Mouse (Mus musculus): ENCODE data around the gene Gm17349. TPM values are rescaled to one million over a fixed set of nuclear protein-coding genes. Genes with fewer than 3 reads are reported as not detected.
A peak's percentile ranks its signal among the peaks of the same experiment; 100 is the strongest.

Gene Gm17349
- polyA plus RNA-seq, 2 experiments, result not detected

DNA sequence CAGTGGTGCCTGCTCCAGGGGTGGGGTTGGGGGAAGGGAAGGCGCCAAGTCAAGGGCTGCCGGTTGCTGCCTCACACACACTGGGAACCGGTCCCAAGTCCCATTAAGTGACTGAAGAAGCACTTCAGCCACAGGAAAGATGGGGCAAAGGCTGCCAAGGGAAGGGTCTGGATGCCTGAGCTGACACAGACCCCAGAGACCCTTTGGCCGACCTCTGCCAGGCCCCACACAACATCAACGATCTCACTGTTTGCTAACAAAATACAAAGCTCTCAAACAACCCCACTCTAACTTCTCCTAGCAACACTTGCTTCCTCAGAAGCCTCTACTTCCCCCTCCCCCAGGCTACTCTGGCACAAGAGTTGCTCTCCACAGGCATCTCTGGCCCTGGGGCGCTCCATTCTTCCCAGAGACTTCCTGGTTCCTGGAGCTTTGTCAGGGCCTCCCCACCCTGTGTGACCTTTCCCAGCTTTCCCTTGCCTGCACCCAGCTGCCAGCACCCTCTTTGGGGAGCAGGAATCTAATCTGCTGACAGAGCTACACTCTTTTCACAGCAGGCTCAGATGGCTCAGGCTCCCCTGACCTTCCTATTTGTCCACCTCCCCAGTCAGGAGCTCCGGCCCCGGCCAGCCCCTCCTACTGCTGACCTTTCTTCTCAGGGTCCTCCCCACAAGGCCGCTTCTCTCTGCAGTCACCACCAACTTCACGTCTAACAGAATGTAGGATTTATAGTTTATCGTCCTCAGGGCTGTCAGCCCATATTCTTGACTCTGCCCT lies 18.4 kb upstream of the Gm17349 start:
- Histone ChIP-seq H3K9me3 (ENCODE audit: control insufficient read depth, low read length) (no peaks in the 10 kb centered on the region), H3K4me1 (replicated peaks; ENCODE audit: control insufficient read depth in 2 of 2, insufficient read depth in 2 of 2, low read length in 1 of 2) (peaks cover 2 to 15% of the 10 kb centered on the region in 2 experiments; a peak in 2 of 4 replicates), H3K36me3 (replicated peaks; ENCODE audit: control insufficient read depth, insufficient read depth, low read depth) (peaks cover 10% of the 10 kb centered on the region), H3K27ac (peak overlapping the region; percentile 27), H3K9ac (replicated peaks) (no peak overlapping the region), H3K27me3 (ENCODE audit: control insufficient read depth, insufficient read depth, low read length) (no peaks in the 10 kb centered on the region), H3K4me3 (ENCODE audit: insufficient read depth in 1 of 2, low read depth in 2 of 2, low read length in 2 of 2) (no peak overlapping the region), H3K4me2 (ENCODE audit: low read depth) (peak overlapping the region; percentile 90)
- WGBS (ENCODE audit: insufficient replicate concordance), result 33% methylated on average over 11 of the region's 11 CpGs
- TF ChIP-seq EP300 (IDR thresholded peaks at IDR 0.05; ENCODE audit: low read depth) (no peak), CTCF (IDR thresholded peaks at IDR 0.05; ENCODE audit: low read depth) (no peak)
- ATAC-seq (ENCODE audit: insufficient read depth) (no peak), DNase-seq (ENCODE audit: low read depth in 3 of 3, low spot score in 3 of 3) (no peak)

- H3K4me1 ChIP-seq (replicated peaks; ENCODE audit: control insufficient read depth in 2 of 2, insufficient read depth in 2 of 2, low read length in 1 of 2), result peaks cover 2 to 15% of the 10 kb centered on the region in 2 experiments; a peak in 2 of 4 replicates
- H3K9ac ChIP-seq (replicated peaks), result no peak overlapping the region
- H3K9me3 ChIP-seq (ENCODE audit: control insufficient read depth, low read length), result no peaks in the 10 kb centered on the region
- H3K4me3 ChIP-seq (ENCODE audit: insufficient read depth in 1 of 2, low read depth in 2 of 2, low read length in 2 of 2), result no peak overlapping the region
- no peak for DNase-seq (ENCODE audit: low read depth in 3 of 3, low spot score in 3 of 3)
- H3K36me3 ChIP-seq (replicated peaks; ENCODE audit: control insufficient read depth, insufficient read depth, low read depth), result peaks cover 6% of the 10 kb centered on the region
- 41% methylated on average over 10 of the region's 10 CpGs for WGBS (ENCODE audit: insufficient replicate concordance)
- H3K27me3 ChIP-seq (ENCODE audit: control insufficient read depth, insufficient read depth, low read length), result no peaks in the 10 kb centered on the region
- TF ChIP-seq CTCF (IDR thresholded peaks at IDR 0.05; ENCODE audit: low read depth) (no peak), EP300 (IDR thresholded peaks at IDR 0.05; ENCODE audit: low read depth) (no peak)
- peak overlapping the region; percentile 27 for H3K27ac ChIP-seq
- H3K4me2 ChIP-seq (ENCODE audit: low read depth), result peak overlapping the region; percentile 34
- no peak for ATAC-seq (ENCODE audit: insufficient read depth)
Measured at GRCm38 (mm10) chr15:99723120-99723514, 17.8 kb upstream of the Gm17349 start.

DNA sequence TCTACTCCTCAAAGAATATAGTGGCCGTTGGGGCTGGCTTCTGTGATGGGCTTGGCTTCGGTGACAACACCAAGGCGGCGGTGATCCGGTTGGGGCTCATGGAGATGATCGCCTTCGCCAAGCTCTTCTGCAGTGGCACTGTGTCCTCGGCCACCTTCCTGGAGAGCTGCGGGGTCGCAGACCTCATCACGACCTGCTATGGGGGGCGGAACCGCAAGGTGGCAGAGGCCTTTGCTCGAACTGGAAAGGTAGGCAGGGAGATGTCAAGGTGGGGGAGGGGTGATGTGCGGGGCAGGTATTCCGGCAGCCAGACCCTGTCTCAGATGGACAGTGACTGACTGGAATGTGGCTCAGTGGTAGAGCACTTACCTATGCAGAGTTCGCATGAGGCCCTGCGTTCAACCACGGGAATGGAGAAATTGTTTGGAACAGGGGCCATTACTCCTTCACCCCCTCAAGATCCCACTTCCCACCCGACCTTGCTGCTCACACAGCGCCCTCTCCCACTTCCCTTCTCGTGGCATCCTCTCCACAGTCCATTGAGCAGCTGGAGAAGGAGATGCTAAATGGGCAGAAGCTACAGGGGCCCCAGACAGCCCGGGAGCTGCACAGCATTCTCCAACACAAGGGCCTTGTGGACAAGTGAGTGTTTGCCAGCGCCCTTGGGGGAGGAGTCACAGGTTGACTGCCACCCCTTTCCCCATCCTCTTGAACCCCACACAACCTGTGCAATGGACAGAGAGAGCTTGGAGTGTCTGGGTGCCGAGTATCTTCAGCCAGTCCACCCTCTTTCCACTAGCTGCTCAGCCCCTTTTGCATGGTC lies 16.8 kb upstream of the Gm17349 start:
- Histone ChIP-seq H3K4me2 (ENCODE audit: low read depth) (no peak overlapping the region), H3K9ac (replicated peaks) (no peak overlapping the region), H3K27ac (no peak overlapping the region), H3K36me3 (replicated peaks; ENCODE audit: control insufficient read depth, insufficient read depth, low read depth) (no peaks in the 10 kb centered on the region), H3K27me3 (ENCODE audit: control insufficient read depth, insufficient read depth, low read length) (no peaks in the 10 kb centered on the region), H3K4me1 (replicated peaks; ENCODE audit: control insufficient read depth in 2 of 2, insufficient read depth in 2 of 2, low read length in 1 of 2) (peaks cover 2 to 15% of the 10 kb centered on the region in 2 experiments; a peak in 2 of 4 replicates), H3K4me3 (ENCODE audit: insufficient read depth in 1 of 2, low read depth in 2 of 2, low read length in 2 of 2) (no peak overlapping the region), H3K9me3 (ENCODE audit: control insufficient read depth, low read length) (no peaks in the 10 kb centered on the region)
- 68% methylated on average over 25 of the region's 25 CpGs for WGBS (ENCODE audit: insufficient replicate concordance)
- TF ChIP-seq EP300 (IDR thresholded peaks at IDR 0.05; ENCODE audit: low read depth) (no peak), CTCF (IDR thresholded peaks at IDR 0.05; ENCODE audit: low read depth) (no peak)
- ATAC-seq (ENCODE audit: insufficient read depth) (no peak), DNase-seq (ENCODE audit: low read depth in 3 of 3, low spot score in 3 of 3) (no peak)

DNA sequence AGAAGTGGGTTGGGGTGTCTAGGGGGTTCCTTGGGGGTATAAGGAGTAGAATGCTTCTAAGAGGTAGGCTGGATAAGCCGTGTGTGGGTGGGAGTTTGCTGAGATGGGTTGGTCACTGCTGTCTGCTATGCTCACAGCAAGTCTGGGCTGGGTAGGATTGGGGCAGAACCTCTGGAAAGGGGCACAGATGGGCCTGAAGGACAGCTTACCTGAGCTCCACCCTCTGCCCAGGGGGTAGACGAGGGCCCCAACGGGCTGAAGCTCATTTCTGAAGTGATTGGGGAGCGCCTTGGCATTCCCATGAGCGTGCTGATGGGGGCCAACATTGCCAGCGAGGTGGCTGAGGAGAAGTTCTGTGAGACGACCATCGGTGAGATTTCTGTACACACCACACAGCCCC lies 14.6 kb upstream of the Gm17349 start:
- H3K9ac ChIP-seq (replicated peaks), result no peak overlapping the region
- no peak overlapping the region for H3K4me3 ChIP-seq (ENCODE audit: insufficient read depth in 1 of 2, low read depth in 2 of 2, low read length in 2 of 2)
- no peak overlapping the region for H3K4me2 ChIP-seq (ENCODE audit: low read depth)
- 55% methylated on average over 8 of the region's 8 CpGs for WGBS (ENCODE audit: insufficient replicate concordance)
- no peaks in the 10 kb centered on the region for H3K36me3 ChIP-seq (replicated peaks; ENCODE audit: control insufficient read depth, insufficient read depth, low read depth)
- TF ChIP-seq CTCF (IDR thresholded peaks at IDR 0.05; ENCODE audit: low read depth) (no peak), EP300 (IDR thresholded peaks at IDR 0.05; ENCODE audit: low read depth) (no peak)
- H3K9me3 ChIP-seq (ENCODE audit: control insufficient read depth, low read length), result no peaks in the 10 kb centered on the region
- no peak for DNase-seq (ENCODE audit: low read depth in 3 of 3, low spot score in 3 of 3)
- ATAC-seq (ENCODE audit: insufficient read depth), result no peak
- no peaks in the 10 kb centered on the region for H3K27me3 ChIP-seq (ENCODE audit: control insufficient read depth, insufficient read depth, low read length)
- no peak overlapping the region for H3K27ac ChIP-seq
- peaks cover 0 to 15% of the 10 kb centered on the region in 2 experiments; a peak in 2 of 4 replicates for H3K4me1 ChIP-seq (replicated peaks; ENCODE audit: control insufficient read depth in 2 of 2, insufficient read depth in 2 of 2, low read length in 1 of 2)

Data from liver, embryonic 14.5 days (tissue).